Mouse (Mus musculus) forebrain, embryonic 11.5 days (tissue): Measurements from ENCODE around the gene Gm13275. TPM values are rescaled to one million over a fixed set of nuclear protein-coding genes. Genes with fewer than 3 reads are reported as not detected.
"Not testable (repeated sequence)": the region's sequence is repeated elsewhere in the genome, so short reads cannot be mapped to it uniquely, and the experiment has no call there.

ENCODE experiments used
- ATAC-seq: fragments of 200-750 bp; cut with Nextera tagmentation; replicated peaks from 2 replicates; pipeline ENCODE4 v1.8.0; 2017; ENCODE audit warnings: moderate TSS enrichment; ENCODE audit not compliant: low FRiP score
- DNase-seq: peaks from one replicate; pipeline ENCODE4 v3.0.0-alpha.2; 2017; ENCODE audit warnings: low spot score
- H3K27ac ChIP-seq: fragments of 300-500 bp; sonication (generic); 2 replicates; pipeline ENCODE4 v1.5.1; 2014; ENCODE audit warnings: low read depth, low read length
- H3K27me3 ChIP-seq: fragments of 300-500 bp; sonication (generic); 2 replicates; pipeline ENCODE4 v1.6.1; 2014; ENCODE audit warnings: mild to moderate bottlenecking, low read length, mixed read lengths; ENCODE audit not compliant: control insufficient read depth, insufficient read depth
- H3K36me3 ChIP-seq: fragments of 300-500 bp; sonication (generic); 2 replicates; pipeline ENCODE4 v1.6.1; 2014; ENCODE audit warnings: mild to moderate bottlenecking, low read length, moderate library complexity, mixed read lengths; ENCODE audit not compliant: control insufficient read depth, insufficient read depth
- H3K4me1 ChIP-seq: fragments of 300-500 bp; sonication (generic); replicated peaks from 2 replicates; pipeline ENCODE4 v1.6.1; 2014; ENCODE audit warnings: low read length, mixed read lengths; ENCODE audit not compliant: control insufficient read depth, insufficient read depth
- H3K4me2 ChIP-seq: fragments of 300-500 bp; sonication (generic); 2 replicates; pipeline ENCODE4 v1.6.1; 2014; ENCODE audit warnings: low read depth, mild to moderate bottlenecking, low read length, moderate library complexity, mixed read lengths; ENCODE audit not compliant: severe bottlenecking
- H3K4me3 ChIP-seq: fragments of 300-500 bp; sonication (generic); 2 replicates; pipeline ENCODE4 v1.5.1; 2014; ENCODE audit warnings: low read depth, low read length
- H3K9ac ChIP-seq: fragments of 300-500 bp; sonication (generic); 2 replicates; pipeline ENCODE4 v1.6.1; 2014; ENCODE audit warnings: low read length
- H3K9me3 ChIP-seq: fragments of 300-500 bp; sonication (generic); 2 replicates; pipeline ENCODE4 v1.6.1; 2016; ENCODE audit warnings: low read length, mixed read lengths; ENCODE audit not compliant: control insufficient read depth
- WGBS: fragments of 180-500 bp; shearing (Covaris S2); extraction: QIAGEN DNeasy Blood & Tissue Kit; methylation state at CpG from one replicate; pipeline ENCODE4 v1.1.7; 2014; 5-methylcytosine and 5-hydroxymethylcytosine counted together
- polyA plus RNA-seq: library from polyadenylated mRNA; unstranded; fragments of >200 nt; fragmentation: Nextera tagmentation; extraction: Ambion mirVana; gene quantifications from 2 replicates; pipeline ENCODE4 v1.2.1, GENCODE M21; 2014

Gene Gm13275
- polyA plus RNA-seq, 1 experiment from 2014 or later: not detected

DNA sequence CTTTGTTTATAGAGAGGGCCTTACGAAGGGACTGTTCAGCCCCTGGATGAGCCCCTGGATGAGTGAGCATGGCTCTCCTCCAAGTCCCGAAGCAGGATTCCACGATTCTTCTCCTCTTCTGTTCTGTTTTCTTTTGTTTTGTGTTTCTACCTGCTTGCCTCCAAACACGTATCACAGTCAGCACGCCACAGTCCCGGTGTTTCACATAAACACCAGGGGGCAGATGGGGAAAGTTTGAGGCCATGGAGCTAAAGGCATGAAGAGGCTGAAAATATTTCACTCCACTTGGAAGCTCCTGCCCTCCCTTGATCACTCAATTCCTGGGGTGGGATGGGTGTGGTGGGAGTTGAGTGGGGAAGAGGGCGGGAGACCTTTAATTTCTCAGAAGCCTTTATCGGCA is 32.5 kb upstream of the Gm13275 start:
- not testable (repeated sequence) for H3K4me3 ChIP-seq, DNase-seq, H3K36me3 ChIP-seq, H3K9me3 ChIP-seq, H3K4me1 ChIP-seq, H3K27me3 ChIP-seq, ATAC-seq, H3K27ac ChIP-seq, H3K4me2 ChIP-seq, H3K9ac ChIP-seq
- 84% methylated on average over 6 of the region's 8 CpGs for WGBS

DNA sequence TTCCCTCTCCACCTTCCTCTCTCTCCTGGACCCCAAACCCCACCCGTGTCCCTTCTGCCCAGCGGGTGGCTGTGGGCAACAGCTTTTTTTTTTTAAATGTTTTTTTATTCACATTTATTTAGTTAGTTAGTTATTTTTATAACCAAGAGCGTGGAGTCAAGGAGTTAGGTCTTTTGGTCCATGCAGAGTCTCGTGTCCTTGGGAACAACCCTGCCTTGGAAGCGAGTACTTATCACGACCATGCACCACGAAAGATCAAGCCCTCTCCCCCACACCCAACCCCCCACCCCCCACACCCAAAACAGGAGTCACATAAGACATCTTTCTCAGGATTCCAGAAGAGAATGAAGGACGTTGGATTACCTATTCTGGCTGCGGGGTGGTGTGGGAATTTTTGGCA is 31.9 kb upstream of the Gm13275 start:
- H3K4me2 ChIP-seq, H3K9ac ChIP-seq, DNase-seq, H3K9me3 ChIP-seq, H3K36me3 ChIP-seq, ATAC-seq, H3K27me3 ChIP-seq, H3K4me3 ChIP-seq, H3K4me1 ChIP-seq, H3K27ac ChIP-seq: not testable (repeated sequence)
- WGBS: 53% methylated on average over 8 of the region's 9 CpGs

DNA sequence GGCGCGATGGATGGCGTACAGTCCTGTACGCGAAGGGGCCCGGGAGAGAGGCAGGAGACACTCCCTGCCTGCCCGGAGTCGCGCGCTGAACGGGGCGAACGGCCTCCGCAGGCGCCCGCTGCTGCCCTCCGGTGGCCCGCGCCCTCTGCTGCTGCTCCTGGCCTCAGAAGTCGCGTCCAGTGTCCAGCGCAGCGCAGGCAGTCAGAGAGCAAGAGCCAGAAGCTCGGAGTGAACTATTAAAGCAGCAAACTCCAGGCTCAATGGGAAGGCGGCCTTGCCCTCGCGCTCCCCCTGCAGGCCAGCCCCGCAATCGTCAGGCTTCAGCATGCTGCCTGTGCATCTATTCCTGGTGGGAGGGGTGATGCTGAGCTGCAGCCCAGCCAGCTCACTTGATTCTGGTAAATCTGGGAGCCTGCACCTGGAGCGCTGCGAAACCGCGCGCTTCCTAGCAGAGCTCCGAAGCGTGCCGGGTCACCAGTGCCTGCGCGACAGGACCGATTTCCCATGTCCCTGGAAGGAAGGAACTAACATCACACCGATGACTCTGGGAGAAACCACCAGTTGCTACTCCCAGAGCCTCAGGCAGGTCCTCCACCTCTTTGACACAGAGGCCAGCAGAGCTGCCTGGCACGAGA is 30.8 kb upstream of the Gm13275 start:
- H3K4me1 ChIP-seq, H3K27ac ChIP-seq, H3K27me3 ChIP-seq, ATAC-seq, H3K36me3 ChIP-seq, H3K9me3 ChIP-seq, H3K9ac ChIP-seq: not testable (repeated sequence)
- H3K4me3 ChIP-seq: peak overlapping the region; percentile 26
- DNase-seq: peak; percentile 77
- H3K4me2 ChIP-seq: peak overlapping the region; percentile 47
- WGBS: 3% methylated on average over 19 of the region's 42 CpGs

DNA sequence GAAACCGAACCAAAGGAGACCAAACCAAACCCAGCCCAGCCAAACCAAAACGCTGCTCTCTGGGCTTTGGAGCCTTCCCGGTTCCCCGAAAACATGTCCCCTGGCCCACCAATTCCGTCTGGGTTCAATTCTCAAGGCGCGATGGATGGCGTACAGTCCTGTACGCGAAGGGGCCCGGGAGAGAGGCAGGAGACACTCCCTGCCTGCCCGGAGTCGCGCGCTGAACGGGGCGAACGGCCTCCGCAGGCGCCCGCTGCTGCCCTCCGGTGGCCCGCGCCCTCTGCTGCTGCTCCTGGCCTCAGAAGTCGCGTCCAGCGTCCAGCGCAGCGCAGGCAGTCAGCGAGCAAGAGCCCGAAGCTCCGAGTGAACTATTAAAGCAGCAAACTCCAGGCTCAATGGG is 20.8 kb upstream of the Gm13275 start, which contains the start of gene Gm13290:
Gene Gm13290, plus strand, starts transcription at position 301 of the 400 bp plus-strand sequence.
- H3K27me3 ChIP-seq, H3K9ac ChIP-seq, H3K4me1 ChIP-seq, H3K4me3 ChIP-seq, H3K9me3 ChIP-seq, H3K4me2 ChIP-seq, H3K27ac ChIP-seq, ATAC-seq, H3K36me3 ChIP-seq, DNase-seq: not testable (repeated sequence)
- no CpG with 5 or more reads among the region's 32 CpGs for WGBS

DNA sequence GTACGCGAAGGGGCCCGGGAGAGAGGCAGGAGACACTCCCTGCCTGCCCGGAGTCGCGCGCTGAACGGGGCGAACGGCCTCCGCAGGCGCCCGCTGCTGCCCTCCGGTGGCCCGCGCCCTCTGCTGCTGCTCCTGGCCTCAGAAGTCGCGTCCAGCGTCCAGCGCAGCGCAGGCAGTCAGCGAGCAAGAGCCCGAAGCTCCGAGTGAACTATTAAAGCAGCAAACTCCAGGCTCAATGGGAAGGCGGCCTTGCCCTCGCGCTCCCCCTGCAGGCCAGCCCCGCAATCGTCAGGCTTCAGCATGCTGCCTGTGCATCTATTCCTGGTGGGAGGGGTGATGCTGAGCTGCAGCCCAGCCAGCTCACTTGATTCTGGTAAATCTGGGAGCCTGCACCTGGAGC is 17.7 kb upstream of the Gm13275 start, which contains the start of gene Gm13289:
Gene Gm13289, plus strand, starts transcription at position 301 of the 400 bp plus-strand sequence.
- not testable (repeated sequence) for H3K27ac ChIP-seq, ATAC-seq, H3K4me3 ChIP-seq, H3K9me3 ChIP-seq, DNase-seq, H3K27me3 ChIP-seq, H3K4me2 ChIP-seq, H3K4me1 ChIP-seq, H3K36me3 ChIP-seq, H3K9ac ChIP-seq
- no CpG with 5 or more reads among the region's 29 CpGs for WGBS

DNA sequence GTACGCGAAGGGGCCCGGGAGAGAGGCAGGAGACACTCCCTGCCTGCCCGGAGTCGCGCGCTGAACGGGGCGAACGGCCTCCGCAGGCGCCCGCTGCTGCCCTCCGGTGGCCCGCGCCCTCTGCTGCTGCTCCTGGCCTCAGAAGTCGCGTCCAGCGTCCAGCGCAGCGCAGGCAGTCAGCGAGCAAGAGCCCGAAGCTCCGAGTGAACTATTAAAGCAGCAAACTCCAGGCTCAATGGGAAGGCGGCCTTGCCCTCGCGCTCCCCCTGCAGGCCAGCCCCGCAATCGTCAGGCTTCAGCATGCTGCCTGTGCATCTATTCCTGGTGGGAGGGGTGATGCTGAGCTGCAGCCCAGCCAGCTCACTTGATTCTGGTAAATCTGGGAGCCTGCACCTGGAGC is 14.7 kb upstream of the Gm13275 start, which contains the start of gene Gm13272:
Gene Gm13272, plus strand, starts transcription at position 301 of the 400 bp plus-strand sequence.
- H3K4me1 ChIP-seq, H3K27ac ChIP-seq, DNase-seq, ATAC-seq, H3K4me2 ChIP-seq, H3K36me3 ChIP-seq, H3K9ac ChIP-seq, H3K27me3 ChIP-seq, H3K9me3 ChIP-seq, H3K4me3 ChIP-seq: not testable (repeated sequence)
- WGBS: no CpG with 5 or more reads among the region's 29 CpGs

DNA sequence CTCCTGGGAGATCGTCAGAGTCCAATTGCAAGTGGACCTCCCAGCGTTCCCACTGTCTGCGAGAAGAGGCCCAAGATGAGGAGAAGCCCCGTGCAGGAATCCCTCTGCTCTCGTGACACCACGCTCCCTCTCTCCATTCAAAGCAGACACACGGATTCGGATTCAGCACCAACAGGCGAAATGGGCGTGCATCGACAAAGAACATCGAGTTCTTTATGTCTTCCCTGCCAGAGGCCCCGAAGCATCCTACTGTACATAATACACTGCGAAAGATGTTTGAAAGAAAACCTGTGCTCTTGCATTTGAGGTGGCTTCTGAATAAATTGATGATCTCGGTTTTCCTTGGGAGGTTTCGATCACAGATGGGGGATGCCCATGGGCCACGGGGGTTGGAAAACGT is 14.0 kb upstream of the Gm13275 start:
- H3K36me3 ChIP-seq, DNase-seq, H3K9me3 ChIP-seq, H3K9ac ChIP-seq, H3K4me1 ChIP-seq, H3K4me3 ChIP-seq, H3K27ac ChIP-seq, ATAC-seq, H3K4me2 ChIP-seq, H3K27me3 ChIP-seq: not testable (repeated sequence)
- WGBS: 48% methylated on average over 12 of the region's 18 CpGs

DNA sequence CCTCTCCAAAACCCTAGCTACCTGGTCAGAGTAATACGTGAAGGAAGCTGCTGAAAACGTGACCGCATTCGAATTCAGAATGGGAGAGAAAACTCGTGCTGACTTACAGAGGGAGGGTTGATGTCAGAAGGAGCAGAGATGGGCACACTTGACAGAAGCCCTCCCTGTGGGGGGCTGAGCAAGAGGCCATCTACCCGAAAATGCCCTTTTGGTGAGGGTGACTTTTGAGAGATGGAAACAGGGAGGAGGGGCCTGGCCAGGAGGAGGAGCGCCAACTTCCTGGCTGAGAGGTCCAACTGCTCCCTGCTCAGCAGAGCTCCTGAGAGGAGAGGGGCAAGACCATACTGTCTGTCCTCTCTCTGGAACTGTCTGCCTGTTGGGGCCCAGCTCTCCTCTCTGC is 12.5 kb upstream of the Gm13275 start, which contains the start of gene Ifnz:
Gene Ifnz, plus strand, starts transcription at position 301 of the 400 bp plus-strand sequence.
- H3K4me1 ChIP-seq, DNase-seq, H3K9me3 ChIP-seq, H3K9ac ChIP-seq, H3K36me3 ChIP-seq, ATAC-seq, H3K27ac ChIP-seq, H3K4me3 ChIP-seq, H3K4me2 ChIP-seq, H3K27me3 ChIP-seq: not testable (repeated sequence)
- 29% methylated on average over 4 of the region's 7 CpGs for WGBS

DNA sequence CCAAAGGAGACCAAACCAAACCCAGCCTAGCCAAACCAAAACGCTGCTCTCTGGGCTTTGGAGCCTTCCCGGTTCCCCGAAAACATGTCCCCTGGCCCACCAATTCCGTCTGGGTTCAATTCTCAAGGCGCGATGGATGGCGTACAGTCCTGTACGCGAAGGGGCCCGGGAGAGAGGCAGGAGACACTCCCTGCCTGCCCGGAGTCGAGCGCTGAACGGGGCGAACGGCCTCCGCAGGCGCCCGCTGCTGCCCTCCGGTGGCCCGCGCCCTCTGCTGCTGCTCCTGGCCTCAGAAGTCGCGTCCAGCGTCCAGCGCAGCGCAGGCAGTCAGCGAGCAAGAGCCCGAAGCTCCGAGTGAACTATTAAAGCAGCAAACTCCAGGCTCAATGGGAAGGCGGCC is 12.0 kb upstream of the Gm13275 start:
- H3K27ac ChIP-seq, H3K4me1 ChIP-seq, H3K27me3 ChIP-seq, H3K36me3 ChIP-seq, H3K4me3 ChIP-seq, H3K9ac ChIP-seq, H3K4me2 ChIP-seq, DNase-seq, H3K9me3 ChIP-seq, ATAC-seq: not testable (repeated sequence)
- WGBS: 0% methylated on average over 12 of the region's 31 CpGs
